Mouse (Mus musculus) frontal cortex, postnatal 25 days (tissue): Measurements from ENCODE around the gene Dnttip1.

Source experiments
- DNase-seq, 2 experiments: peaks; one replicate each; pipeline ENCODE4 v3.0.0; 2022; ENCODE audit warnings: low spot score in 2 of 2

Dnttip1 gene

DNA sequence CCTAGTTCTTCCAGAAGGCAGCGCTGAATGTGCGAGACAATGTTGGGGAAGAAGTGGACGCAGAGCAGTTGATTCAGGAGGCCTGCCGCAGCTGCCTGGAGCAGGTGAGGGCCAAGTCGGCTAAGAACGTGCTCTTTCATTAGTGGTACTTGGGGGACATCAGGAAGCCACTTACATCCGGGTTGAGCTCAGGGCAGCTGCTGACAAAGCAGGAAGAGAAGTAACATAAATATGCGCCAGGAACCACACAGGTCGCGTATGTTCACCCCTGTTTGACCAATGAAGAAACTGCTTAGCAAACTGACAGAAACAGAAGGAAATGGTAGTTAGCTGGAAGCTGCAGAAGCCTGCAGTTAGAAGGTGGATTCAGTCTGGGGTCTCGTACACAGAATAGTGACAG lies 8.3 kb downstream of the Dnttip1 start:
- DNase-seq, result no peak

DNA sequence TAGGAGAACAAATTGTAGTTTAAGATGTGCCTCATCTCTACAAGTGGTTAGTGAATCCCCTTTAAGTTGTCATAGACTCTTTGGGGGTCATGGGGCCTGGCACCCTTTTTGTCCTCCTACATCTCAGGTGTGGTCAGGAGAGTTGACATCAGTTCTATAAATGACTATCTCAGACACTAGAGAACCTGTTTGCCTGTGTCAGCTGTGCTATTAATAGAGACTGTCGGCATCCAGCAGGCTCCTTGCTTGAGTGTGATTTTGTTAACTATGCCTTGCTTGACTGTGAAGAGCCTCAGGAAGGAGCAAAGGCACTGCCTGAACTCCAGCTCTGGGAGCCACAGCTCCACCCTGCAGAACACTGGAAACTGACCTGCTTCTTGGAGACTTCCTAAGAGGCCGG lies 9.0 kb downstream of the Dnttip1 start:
- no peak for DNase-seq

DNA sequence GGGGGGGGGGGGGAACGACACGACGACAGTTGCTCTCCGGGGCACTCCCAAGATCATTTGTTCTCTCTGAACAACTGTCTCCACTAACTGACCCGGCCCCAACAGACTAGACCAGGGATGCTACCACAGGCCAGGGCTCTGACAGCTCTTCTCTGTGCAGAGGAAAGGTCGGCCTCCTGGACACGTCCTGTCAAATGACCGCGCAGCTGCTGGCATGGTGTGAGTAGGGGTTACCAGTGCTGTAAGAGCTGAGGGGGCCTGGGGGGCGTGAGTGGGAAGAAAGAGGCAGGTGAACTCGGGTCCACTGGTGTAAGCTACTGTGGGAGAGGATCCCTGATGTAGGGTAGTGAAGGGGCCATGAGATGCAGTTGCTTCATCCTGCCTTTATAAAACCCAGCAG lies 12.1 kb downstream of the Dnttip1 start:
- DNase-seq, result no peak

DNA sequence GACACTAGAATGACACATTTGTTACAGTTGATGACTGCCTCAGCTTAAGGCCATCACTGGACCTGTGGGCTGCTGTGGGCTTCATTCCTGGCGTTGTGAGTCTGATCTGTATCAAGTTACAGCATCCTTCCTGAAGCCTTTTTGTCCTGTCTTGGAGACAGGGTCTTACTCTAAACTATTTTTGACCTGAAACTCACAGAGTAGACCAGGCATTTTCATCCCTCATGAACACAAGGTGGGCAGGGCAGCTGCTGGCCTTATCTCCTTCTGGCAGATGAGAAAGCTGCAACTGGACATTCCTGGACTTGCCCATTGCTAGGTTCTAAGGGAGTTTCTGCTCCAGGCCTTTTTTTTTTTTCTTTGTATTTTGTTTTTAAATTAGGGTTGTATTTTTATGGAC lies 12.9 kb downstream of the Dnttip1 start:
- no peak for DNase-seq

DNA sequence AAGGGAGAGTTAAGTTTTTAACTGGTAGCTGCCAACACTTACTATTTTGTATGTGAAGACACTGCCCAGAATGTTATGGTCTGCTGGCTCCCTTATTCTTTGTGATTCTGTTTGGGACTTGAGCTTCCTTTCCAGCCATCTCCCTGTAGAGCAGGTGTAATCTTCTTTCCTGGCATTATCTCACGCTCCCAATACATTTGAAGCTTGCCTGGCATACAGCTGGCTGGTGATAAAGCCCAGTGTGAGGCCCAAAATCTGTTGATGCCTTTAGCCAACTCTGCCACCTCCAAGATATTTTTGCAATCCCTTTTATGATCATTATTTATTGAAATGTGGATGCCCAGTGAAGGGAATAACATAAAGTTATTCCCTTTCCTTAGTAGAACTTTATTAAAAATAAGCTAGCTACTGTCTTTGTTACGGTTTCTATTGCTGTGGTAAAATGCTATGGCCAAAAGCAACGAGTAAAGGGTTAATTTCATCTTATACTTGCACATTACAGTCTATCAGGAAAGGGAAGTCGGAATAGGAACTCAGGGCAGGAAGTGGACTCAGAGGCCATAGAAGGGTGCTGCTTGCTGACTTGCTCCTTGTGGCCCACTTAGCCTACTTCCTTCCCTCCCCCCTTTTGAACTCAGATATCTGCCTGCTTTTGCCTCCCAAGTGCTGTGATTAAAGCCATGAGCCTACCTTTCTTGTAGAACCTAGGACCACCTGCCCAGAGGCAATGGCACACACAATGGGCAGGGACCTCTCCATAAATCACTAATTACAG lies 14.5 kb downstream of the Dnttip1 start:
- DNase-seq, result no peak

DNA sequence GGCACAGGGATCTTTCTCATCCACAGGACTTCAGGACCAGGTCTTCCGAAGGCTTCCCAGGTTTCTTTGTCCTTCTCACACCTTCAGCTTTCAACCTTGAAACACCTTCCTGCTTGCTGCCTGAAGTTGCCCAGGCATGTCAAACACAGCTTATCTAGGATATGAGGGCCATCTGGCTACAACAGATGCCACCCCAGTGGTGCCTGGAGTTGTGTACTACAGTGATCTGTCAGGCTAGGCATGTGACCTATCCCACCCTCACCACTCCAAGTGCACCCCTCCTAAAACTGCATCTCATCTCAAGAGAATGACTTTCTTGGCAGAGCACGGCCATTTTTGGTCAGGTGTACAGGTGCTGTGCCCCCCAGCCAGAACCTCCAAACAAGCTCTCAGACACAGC lies 15.7 kb downstream of the Dnttip1 start:
- no peak for DNase-seq

DNA sequence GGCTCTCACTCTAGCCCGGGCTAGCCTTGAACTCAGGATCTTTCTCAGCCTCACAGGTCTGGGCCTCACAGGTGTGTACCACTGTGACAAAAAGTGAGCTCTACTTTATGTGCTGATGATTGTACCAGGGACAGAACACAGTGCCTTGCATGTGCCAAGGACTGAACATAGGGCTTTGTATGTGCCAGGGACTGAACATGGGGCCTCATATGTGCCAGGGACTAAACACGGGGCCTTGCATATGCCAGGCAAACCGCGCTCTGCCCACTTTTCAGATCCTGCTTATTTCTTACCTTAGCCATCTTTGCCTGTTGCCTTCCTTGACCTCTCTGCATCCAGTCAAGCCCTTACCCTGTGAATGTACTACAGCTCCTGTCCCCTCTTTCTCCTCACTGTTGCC lies 16.2 kb downstream of the Dnttip1 start:
- no peak for DNase-seq

DNA sequence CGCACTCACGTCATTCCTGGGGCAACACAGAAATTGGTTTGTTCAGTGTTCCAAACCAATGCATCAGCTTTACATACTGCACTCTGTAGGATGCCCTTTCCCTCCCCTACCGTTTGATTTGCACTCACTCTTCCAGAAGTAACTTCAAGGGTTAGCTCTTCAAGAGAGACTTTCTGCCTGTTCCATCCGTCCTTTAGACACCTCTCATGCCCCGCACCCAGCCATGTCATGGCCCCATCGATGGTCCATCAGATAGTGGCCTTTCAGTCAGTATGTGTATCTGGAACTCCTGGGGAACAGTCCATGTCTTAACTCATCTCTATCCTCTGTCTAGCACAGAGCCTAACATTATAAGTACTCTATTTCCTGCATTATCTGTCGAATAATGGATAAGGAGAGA lies 16.8 kb downstream of the Dnttip1 start:
- DNase-seq, result no peak

GRCm38 (mm10) chr2:164765841-164766240 lies 20.1 kb downstream of the Dnttip1 start:
- no peak for DNase-seq

GRCm38 (mm10) chr2:164767812-164768540 lies 22.2 kb downstream of the Dnttip1 start:
- DNase-seq, result no peak

GRCm38 (mm10) chr2:164769258-164770037 lies 23.7 kb downstream of the Dnttip1 start, which contains the start of gene Ube2c:
TSS of gene Ube2c (plus strand) at chr2:164769898.
- peak; percentile 96 to 98 for DNase-seq

GRCm38 (mm10) chr2:164770279-164770678 lies 24.5 kb downstream of the Dnttip1 start:
- no peak for DNase-seq

DNA sequence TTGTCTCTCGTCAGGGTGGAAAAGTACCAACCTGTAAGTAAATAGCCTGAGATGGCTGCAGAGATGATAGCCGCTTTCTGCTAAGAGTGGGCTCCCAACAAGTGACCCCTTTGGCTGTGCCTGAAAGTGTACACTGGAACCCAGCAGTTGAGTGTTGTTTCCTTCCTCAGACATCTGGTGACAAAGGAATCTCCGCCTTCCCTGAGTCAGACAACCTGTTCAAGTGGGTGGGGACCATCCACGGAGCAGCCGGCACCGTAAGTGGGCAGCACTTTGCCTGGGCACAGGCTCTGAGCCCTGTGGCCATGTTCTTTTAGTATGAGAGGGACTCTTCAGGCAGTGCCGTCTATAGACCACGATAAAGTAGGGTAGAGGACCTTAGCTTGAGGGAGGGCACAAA lies 25.3 kb downstream of the Dnttip1 start:
- DNase-seq, result no peak

DNA sequence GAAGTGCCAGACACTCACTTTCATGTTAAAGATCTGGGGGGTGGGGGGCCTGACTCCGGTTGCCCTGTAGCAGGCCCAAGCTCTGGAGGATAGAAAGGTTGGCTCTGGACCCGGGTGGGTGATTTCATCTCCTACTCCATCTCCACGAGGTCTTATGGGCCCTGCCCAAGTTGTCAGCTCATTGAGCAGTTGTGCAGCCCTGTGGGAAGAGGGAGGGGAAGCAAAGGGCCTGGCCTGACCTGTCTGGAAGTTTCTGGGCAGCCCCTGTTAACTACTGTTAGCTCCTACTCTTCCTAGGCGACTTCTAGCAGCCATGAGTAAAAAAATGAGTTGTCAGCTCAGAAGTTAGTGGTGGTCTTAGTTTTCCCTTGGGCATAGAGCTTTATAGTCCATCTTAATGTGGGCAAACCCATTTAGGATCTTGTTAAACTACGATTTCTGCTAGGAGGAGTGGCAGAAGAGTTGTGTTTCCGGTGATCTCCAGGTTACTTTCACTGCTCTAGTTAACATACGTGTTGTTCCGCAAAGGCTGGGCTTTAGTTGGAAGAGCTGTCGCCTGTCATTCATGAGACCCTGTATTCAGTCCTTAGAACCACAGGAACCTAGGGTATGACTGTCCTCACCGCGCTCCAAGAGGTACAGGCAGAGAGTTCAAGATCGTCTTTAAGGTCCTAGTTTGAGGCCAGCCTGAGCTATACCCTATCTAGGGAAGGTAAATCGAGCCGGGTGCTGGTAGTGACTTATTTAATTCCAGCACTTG lies 27.6 kb downstream of the Dnttip1 start:
- DNase-seq, result no peak

DNA sequence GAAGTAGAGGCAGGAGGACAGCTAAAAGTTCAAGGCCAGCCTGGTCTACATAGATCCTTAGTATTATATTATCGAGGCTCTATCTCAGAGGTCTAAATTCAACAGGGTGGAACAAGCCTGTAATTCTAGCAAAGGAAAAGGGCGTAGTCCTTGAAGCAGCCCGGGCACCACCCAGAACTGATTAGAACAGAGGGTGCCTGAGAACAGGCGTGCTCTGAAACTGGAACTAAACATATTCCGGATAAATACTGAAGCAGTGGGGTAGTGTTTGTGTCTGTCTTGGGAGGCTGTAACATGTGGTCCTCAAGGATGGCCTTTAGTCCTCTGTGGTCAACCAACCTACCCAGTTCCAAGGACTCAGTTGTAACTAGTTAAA lies 28.2 kb downstream of the Dnttip1 start:
- no peak for DNase-seq

DNA sequence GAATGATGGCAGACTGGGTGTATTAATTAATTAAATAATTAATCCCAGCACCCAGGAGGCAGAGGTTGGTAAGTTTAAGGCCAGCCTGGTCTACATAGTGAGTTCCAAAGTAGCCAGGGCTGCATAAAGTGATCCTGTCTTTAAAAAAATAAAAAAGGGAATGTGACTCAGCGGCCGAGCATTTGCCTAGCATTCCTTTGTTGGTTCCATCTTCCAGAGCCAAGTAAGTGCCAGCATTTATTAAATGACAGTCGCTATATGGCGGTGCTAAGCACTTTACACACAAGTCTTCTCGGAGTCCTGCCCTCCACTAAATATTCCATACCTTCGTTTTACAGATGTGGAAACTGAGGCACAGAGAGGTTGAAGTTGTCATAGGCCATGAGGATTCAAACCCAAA lies 30.3 kb downstream of the Dnttip1 start:
- DNase-seq, result no peak

- no peak for DNase-seq
Measured at GRCm38 (mm10) chr2:164776801-164777200, 31.0 kb downstream of the Dnttip1 start.

DNA sequence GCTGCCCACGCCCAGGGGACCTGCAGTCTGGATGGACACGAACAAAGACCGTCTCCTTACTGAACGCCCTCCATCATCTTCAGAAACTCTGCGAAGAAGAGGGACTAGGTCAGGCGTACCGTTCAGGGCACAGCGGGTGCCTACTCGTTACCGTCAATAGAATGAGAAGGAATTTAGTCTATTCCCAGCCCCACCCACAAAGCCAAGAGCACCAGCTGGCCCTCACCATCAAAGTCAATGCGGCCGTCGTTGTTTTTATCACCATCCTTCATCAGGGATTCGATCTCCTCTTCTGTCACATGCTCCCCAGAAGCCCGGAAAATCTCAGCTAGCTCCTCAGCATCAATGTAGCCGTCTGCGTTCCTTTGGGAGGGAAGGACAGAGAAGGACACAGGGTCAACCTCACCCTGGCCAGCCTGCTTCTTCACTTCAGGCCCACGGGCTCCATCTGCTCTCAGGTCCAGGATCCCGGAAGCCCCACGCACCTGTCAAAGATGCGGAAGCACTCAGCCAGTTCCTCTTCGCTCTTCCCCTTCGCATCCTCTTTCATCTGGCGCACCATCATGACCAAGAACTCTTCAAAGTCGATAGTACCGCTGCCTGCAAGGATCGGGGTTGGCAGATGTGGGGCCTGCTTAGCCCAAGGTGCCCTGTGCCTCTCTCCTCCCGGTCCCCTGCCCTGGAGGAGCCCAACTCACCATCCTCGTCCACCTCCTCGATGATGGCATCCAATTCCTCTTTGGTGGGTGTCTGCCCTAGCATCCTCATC lies 31.6 kb downstream of the Dnttip1 start:
- no peak for DNase-seq

DNA sequence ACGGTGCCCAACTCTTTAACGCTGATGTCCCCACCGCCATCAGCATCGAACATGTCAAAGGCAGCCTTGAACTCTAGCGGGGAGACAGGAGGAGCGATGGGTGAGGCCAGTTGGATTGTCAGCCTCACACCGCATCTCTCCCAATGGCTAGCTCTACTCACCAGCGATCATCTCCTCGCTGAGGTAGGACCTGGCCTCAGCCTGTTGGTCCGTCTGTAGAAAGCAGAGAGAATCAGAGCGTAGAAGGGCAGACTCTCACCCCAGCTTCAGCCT lies 32.2 kb downstream of the Dnttip1 start:
- DNase-seq, result no peak

- DNase-seq, result no peak
Measured at GRCm38 (mm10) chr2:164778809-164779208, 33.0 kb downstream of the Dnttip1 start.

GRCm38 (mm10) chr2:164779481-164780086 lies 33.8 kb downstream of the Dnttip1 start, which contains the start of gene Tnnc2:
TSS of gene Tnnc2 (minus strand) at chr2:164779967.
- no peak for DNase-seq
